Mouse (Mus musculus): ENCODE measurements around the gene Mrpl28. TPM values are rescaled to one million over a fixed set of nuclear protein-coding genes. Genes with fewer than 3 reads are reported as not detected.
"Not testable (repeated sequence)": the region's sequence is repeated elsewhere in the genome, so short reads cannot be mapped to it uniquely, and the experiment has no call there.

The Mrpl28 gene
- polyA plus RNA-seq, 1 experiment: 138 TPM

DNA sequence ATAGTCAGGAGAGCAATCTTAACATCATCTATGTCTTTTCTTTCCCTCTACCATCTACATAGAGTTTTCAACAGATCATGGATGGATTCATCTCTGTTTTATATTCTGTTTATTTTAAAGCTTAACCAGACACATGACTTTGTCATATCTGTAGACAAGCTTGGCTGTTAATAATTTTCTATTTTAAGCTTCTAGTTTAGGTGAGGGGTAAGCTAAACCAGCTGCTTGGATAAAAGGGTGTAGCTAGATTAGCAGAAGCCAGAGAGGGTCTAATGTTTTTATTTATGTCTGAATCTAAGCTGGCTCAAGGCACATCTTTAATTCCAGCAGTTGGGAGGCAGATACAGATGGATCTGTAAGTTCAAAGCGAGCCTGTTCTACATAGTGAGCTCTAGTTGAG is 39.4 kb downstream of the Mrpl28 start:
- H3K4me3 ChIP-seq (replicated peaks): no peak overlapping the region
- H3K27me3 ChIP-seq (replicated peaks): no peaks in the 10 kb centered on the region
- no peak for TF ChIP-seq FLI1 (IDR thresholded peaks at IDR 0.05; ENCODE audit: low read length)
- TF ChIP-seq GATA1 (IDR thresholded peaks at IDR 0.05; ENCODE audit: borderline replicate concordance, low read length): no peak
- no peaks in the 10 kb centered on the region for H3K9me3 ChIP-seq
- H3K36me3 ChIP-seq (replicated peaks; ENCODE audit: low read length): peaks cover 32% of the 10 kb centered on the region
- H3K4me1 ChIP-seq: peaks cover 28% of the 10 kb centered on the region

DNA sequence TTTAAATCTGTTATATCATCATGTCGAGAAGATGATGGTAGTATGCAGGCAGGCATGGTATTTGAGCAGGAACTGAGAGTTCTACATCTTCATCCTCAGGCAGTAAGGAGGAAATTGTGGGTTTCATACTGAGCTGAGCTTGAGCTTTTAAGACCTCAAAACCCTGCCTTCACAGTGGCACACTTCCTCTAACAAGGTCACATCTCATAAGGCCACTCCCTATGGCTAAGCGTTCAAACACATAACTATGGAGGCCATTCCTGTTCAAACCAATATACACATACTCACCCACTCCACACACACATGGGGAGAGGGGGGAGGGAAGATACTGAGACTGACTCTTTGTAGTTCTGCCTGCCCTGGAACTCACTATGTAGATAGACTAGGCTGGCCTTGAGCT is 44.7 kb downstream of the Mrpl28 start:
- Histone ChIP-seq H3K9me3 (no peaks in the 10 kb centered on the region), H3K4me1 (peaks cover 32% of the 10 kb centered on the region), H3K27me3 (replicated peaks) (no peaks in the 10 kb centered on the region), H3K4me3 (replicated peaks) (no peak overlapping the region), H3K36me3 (replicated peaks; ENCODE audit: low read length) (peaks cover 39% of the 10 kb centered on the region)
- TF ChIP-seq FLI1 (IDR thresholded peaks at IDR 0.05; ENCODE audit: low read length): no peak
- TF ChIP-seq GATA1 (IDR thresholded peaks at IDR 0.05; ENCODE audit: borderline replicate concordance, low read length): no peak

DNA sequence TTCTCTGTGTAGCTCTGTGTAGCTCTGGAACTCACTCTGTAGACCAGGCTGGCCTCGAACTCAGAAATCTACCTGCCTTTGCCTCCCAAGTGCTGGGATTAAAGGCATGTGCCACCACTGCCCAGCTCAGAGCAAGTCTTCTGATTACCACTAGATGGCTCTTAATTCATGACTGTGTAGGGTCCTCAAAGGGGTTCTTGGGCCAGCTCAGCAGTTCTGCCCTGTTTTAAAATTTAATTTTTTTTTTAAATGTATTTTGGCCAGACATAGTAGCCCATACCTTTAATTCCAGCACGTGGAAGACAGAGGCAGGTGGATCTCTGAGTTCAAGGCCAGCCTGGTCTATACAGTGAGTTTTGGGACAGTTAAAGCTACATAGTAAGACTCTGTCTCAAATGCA is 51.9 kb downstream of the Mrpl28 start:
- not testable (repeated sequence) for H3K4me3 ChIP-seq (replicated peaks); H3K9me3 ChIP-seq; H3K27me3 ChIP-seq (replicated peaks)
- peaks cover 61% of the 10 kb centered on the region for H3K36me3 ChIP-seq (replicated peaks; ENCODE audit: low read length)
- peaks cover 22% of the 10 kb centered on the region for H3K4me1 ChIP-seq

Other genes with a start within 250 kb of the Mrpl28 start
- 22.6 and 23.9 TPM in 2 replicates for gene Mettl26, start 248.4 kb upstream of the Mrpl28 start, polyA plus RNA-seq (2012; ENCODE audit: insufficient read depth, low replicate concordance)
- 1.9 and 3.1 TPM in 2 replicates for gene Wfikkn1, start 242.6 kb upstream of the Mrpl28 start, polyA plus RNA-seq (2012; ENCODE audit: insufficient read depth, low replicate concordance)
- 8.8 and 24.8 TPM in 2 replicates for gene Rab40c, start 203.8 kb upstream of the Mrpl28 start, polyA plus RNA-seq (2012; ENCODE audit: insufficient read depth, low replicate concordance)
- gene Pigq, start 178.6 kb upstream of the Mrpl28 start, polyA plus RNA-seq (2012; ENCODE audit: insufficient read depth, low replicate concordance): 48.5 and 65.5 TPM in 2 replicates
- gene Nhlrc4, start 178.5 kb upstream of the Mrpl28 start, polyA plus RNA-seq (2012; ENCODE audit: insufficient read depth, low replicate concordance): not detected in 2 replicates
- not detected in 2 replicates for gene A930017K11Rik, start 170.9 kb upstream of the Mrpl28 start, polyA plus RNA-seq (2012; ENCODE audit: insufficient read depth, low replicate concordance)
- 12.2 and 39.3 TPM in 2 replicates for gene Capn15, start 137.7 kb upstream of the Mrpl28 start, polyA plus RNA-seq (2012; ENCODE audit: insufficient read depth, low replicate concordance)
- gene Rab11fip3, start 53.9 kb upstream of the Mrpl28 start, polyA plus RNA-seq (2012; ENCODE audit: insufficient read depth, low replicate concordance): 2.7 and 4.0 TPM in 2 replicates
- gene Decr2, start 33.2 kb upstream of the Mrpl28 start, polyA plus RNA-seq (2012; ENCODE audit: insufficient read depth, low replicate concordance): 0.35 and 1.5 TPM in 2 replicates
- 28.9 and 32.8 TPM in 2 replicates for gene Nme4, start 27.9 kb upstream of the Mrpl28 start, polyA plus RNA-seq (2012; ENCODE audit: insufficient read depth, low replicate concordance)
- 3.3 and 4.1 TPM in 2 replicates for gene Tmem8, start 10.2 kb upstream of the Mrpl28 start, polyA plus RNA-seq (2012; ENCODE audit: insufficient read depth, low replicate concordance)
- 12.5 and 19.6 TPM in 2 replicates for gene Axin1, start 15.2 kb downstream of the Mrpl28 start, polyA plus RNA-seq (2012; ENCODE audit: insufficient read depth, low replicate concordance)
- gene Pdia2, start 75.6 kb downstream of the Mrpl28 start, polyA plus RNA-seq (2012; ENCODE audit: insufficient read depth, low replicate concordance): not detected in 2 replicates
- gene Rgs11, start 79.5 kb downstream of the Mrpl28 start, polyA plus RNA-seq (2012; ENCODE audit: insufficient read depth, low replicate concordance): 0.84 and 8.2 TPM in 2 replicates
- gene Arhgdig, start 84.3 kb downstream of the Mrpl28 start, polyA plus RNA-seq (2012; ENCODE audit: insufficient read depth, low replicate concordance): not detected in 2 replicates
- gene Fam234a, start 120.7 kb downstream of the Mrpl28 start, polyA plus RNA-seq (2012; ENCODE audit: insufficient read depth, low replicate concordance): 7.0 and 8.3 TPM in 2 replicates
- gene Luc7l, start 129.4 kb downstream of the Mrpl28 start, polyA plus RNA-seq (2012; ENCODE audit: insufficient read depth, low replicate concordance): 8.5 and 23.7 TPM in 2 replicates